Mouse (Mus musculus): ENCODE data around the gene Ficd. TPM values are rescaled to one million over a fixed set of nuclear protein-coding genes. Genes with fewer than 3 reads are reported as not detected.
"Not testable (repeated sequence)": the region's sequence is repeated elsewhere in the genome, so short reads cannot be mapped to it uniquely, and the experiment has no call there.

Ficd gene
- polyA plus RNA-seq, 1 experiment = 3.0 TPM

DNA sequence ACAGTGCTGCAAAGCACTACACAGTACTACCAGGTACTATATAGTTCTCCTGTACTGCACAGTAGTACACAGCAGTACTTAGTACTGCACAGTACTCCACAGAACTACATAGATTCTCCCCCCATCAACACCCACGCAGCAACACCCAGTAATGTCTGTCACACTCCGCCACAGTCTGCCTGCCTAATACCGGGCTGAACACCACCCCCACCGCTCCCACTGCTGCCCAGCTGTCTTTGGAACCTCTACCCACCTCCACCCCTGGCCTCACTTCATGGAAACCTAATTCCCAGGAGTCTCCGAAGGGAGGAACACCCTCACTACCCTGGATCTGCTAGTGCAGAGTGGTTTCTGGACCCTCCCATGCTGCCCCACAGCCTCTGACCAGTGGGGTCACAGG lies 45.2 kb downstream of the Ficd start:
- 89% methylated on average over 5 of the region's 5 CpGs for WGBS
- Histone ChIP-seq H3K27ac (ENCODE audit: control insufficient read depth, insufficient read depth, low read depth, low read length, poor library complexity) (no peak overlapping the region), H3K4me3 (replicated peaks; ENCODE audit: control insufficient read depth, low read depth, low read length) (no peak overlapping the region), H3K4me1 (ENCODE audit: control insufficient read depth, insufficient read depth, low read length) (peaks cover 5% of the 10 kb centered on the region)
- TF ChIP-seq POLR2A (IDR thresholded peaks at IDR 0.05; ENCODE audit: borderline replicate concordance, control insufficient read depth, low read depth, low read length) = no peak

DNA sequence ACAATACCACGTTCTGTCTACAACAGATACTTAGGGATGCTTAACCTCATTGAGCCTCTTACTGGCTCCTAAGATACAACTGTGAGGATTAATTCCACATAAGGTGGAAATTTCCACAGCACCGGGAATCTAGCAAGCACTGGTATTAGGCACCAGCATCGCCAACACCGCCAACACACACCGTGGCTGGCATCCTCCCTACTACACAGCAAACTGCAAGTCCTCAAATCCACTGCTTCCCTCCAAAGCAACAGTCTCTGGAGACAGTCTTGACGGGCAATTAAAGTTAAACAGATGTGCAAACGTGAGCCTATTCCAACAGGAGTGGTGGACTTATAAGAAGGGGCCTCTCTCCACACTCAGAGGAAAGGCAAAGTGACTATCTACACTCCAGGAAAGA lies 45.7 kb downstream of the Ficd start:
- no peak overlapping the region for H3K27ac ChIP-seq (ENCODE audit: control insufficient read depth, insufficient read depth, low read depth, low read length, poor library complexity)
- H3K4me1 ChIP-seq (ENCODE audit: control insufficient read depth, insufficient read depth, low read length) = peaks cover 2% of the 10 kb centered on the region
- H3K4me3 ChIP-seq (replicated peaks; ENCODE audit: control insufficient read depth, low read depth, low read length) = no peak overlapping the region
- 83% methylated on average over 7 of the region's 7 CpGs for WGBS
- no peak for TF ChIP-seq POLR2A (IDR thresholded peaks at IDR 0.05; ENCODE audit: borderline replicate concordance, control insufficient read depth, low read depth, low read length)
- no peak for TF ChIP-seq CTCF (IDR thresholded peaks at IDR 0.05; ENCODE audit: control insufficient read depth, insufficient read depth, low read length)

DNA sequence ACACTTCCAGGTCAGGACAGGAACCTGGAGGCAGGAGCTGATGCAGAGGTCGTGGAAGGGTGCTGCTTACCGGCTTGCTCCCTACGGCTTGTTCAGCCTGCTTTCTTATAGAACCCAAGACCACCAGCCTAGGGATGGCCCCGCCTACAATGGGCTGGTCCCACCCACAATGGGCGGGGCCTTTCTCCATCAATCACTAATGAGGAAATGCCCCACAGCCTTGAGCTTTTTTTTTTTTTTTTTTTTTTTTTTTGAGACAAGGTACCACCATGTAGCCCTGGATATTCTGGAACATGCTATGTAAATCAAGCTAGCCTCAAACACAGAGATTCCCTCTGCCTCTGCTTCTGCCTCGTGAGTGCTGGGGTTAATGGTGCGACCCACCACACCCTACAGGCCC lies 46.3 kb downstream of the Ficd start:
- Histone ChIP-seq H3K27ac (ENCODE audit: control insufficient read depth, insufficient read depth, low read depth, low read length, poor library complexity) (no peak overlapping the region), H3K4me3 (replicated peaks; ENCODE audit: control insufficient read depth, low read depth, low read length) (no peak overlapping the region), H3K4me1 (ENCODE audit: control insufficient read depth, insufficient read depth, low read length) (peaks cover 2% of the 10 kb centered on the region)
- no peak for TF ChIP-seq POLR2A (IDR thresholded peaks at IDR 0.05; ENCODE audit: borderline replicate concordance, control insufficient read depth, low read depth, low read length)
- no peak for TF ChIP-seq CTCF (IDR thresholded peaks at IDR 0.05; ENCODE audit: control insufficient read depth, insufficient read depth, low read length)
- 72% methylated on average over 7 of the region's 7 CpGs for WGBS

DNA sequence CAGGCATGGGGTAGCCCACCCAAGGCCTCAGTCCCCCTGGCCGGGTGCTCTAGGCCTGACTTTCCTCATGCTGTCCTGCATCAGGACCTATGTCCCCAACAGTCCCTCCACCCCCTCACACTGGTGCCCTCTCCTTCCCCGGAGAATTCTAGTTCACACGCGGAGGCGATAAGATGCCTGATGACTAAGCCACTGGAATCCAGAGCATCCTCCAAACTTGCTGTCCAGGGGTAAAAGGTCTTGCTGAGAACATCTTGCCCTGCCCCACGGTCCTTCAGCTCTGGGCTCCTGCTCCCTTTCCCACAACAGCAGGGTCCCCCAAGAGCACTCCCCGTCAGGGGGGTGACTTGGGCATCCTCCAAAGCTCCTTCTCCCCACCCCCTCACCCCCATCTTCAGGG lies 47.0 kb downstream of the Ficd start:
- Histone ChIP-seq H3K4me3 (replicated peaks; ENCODE audit: control insufficient read depth, low read depth, low read length) (no peak overlapping the region), H3K4me1 (ENCODE audit: control insufficient read depth, insufficient read depth, low read length) (no peaks in the 10 kb centered on the region), H3K27ac (ENCODE audit: control insufficient read depth, insufficient read depth, low read depth, low read length, poor library complexity) (no peak overlapping the region)
- TF ChIP-seq CTCF (IDR thresholded peaks at IDR 0.05; ENCODE audit: control insufficient read depth, insufficient read depth, low read length) (no peak), POLR2A (IDR thresholded peaks at IDR 0.05; ENCODE audit: borderline replicate concordance, control insufficient read depth, low read depth, low read length) (no peak)
- WGBS = 86% methylated on average over 7 of the region's 7 CpGs

DNA sequence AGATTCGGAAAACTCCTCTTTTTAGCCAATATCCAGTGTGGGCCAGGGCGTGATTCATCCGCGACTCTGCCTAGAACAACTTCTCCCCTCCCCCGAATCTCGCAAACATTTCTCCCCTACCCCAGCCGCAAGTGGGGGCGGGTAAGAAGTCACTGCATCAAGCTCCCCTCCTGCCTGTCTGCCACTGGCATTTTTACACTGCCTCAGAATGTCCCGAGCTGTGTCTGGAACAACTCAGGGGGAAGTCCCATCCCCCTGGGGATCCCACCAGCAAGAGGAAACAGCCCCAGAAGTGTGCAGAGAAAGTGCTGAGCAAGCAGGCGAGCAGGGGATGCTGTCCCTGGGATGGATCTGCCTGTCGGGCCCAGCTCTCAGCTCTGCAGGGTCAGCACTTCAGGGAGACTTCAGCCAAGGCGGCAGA lies 48.0 kb downstream of the Ficd start:
- no peak for TF ChIP-seq CTCF (IDR thresholded peaks at IDR 0.05; ENCODE audit: control insufficient read depth, insufficient read depth, low read length)
- no peak for TF ChIP-seq POLR2A (IDR thresholded peaks at IDR 0.05; ENCODE audit: borderline replicate concordance, control insufficient read depth, low read depth, low read length)
- H3K4me3 ChIP-seq (replicated peaks; ENCODE audit: control insufficient read depth, low read depth, low read length) = no peak overlapping the region
- no peaks in the 10 kb centered on the region for H3K4me1 ChIP-seq (ENCODE audit: control insufficient read depth, insufficient read depth, low read length)
- no peak overlapping the region; the same call in 1 of the 2 replicates for H3K27ac ChIP-seq (ENCODE audit: control insufficient read depth, insufficient read depth, low read depth, low read length, poor library complexity)
- 35% methylated on average over 12 of the region's 12 CpGs for WGBS

DNA sequence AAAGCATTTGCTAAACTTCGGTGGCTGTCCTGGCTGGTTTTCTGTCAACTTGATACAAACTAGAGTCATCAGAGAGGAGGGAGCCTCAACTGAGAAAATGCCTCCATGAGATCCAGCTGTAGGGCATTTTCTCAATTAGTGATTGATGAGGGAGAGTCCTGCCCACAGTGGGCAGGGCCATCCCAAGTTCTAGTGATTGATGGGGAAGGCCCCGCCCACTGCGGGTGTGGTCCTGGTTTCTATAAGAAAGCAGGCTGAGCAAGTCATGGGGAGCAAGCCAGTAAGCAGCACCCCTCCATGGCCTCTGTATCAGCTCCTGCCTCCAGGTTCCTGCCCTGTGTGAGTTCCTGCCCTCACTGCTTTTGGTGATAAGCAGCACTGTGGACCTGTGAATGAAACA lies 48.5 kb downstream of the Ficd start:
- WGBS = 58% methylated on average over 3 of the region's 3 CpGs
- not testable (repeated sequence) for H3K4me1 ChIP-seq (ENCODE audit: control insufficient read depth, insufficient read depth, low read length); H3K27ac ChIP-seq (ENCODE audit: control insufficient read depth, insufficient read depth, low read depth, low read length, poor library complexity); H3K4me3 ChIP-seq (replicated peaks; ENCODE audit: control insufficient read depth, low read depth, low read length)

DNA sequence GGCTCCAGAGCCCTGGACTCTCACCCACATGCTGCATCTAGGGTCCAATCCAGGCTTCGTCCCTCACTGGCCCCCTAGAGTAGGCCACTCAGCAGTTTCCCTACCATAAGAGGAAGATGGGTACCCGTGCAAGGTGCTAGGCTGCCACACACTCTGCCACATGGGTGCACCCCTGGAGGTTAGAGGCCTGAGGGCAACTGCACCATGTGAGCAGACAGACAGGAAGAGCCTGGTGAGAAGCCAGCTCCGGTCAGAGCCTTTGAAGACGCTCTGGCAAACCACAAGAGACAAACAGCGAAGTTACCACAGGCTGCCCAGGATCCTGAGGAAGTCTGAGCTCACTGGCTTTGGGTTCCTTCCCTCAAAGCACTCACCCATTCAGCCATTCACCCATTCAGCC lies 51.4 kb downstream of the Ficd start:
- TF ChIP-seq CTCF (IDR thresholded peaks at IDR 0.05; ENCODE audit: control insufficient read depth, insufficient read depth, low read length) (no peak), POLR2A (IDR thresholded peaks at IDR 0.05; ENCODE audit: borderline replicate concordance, control insufficient read depth, low read depth, low read length) (no peak)
- WGBS = 6% methylated on average over 5 of the region's 5 CpGs
- no peak overlapping the region for H3K27ac ChIP-seq (ENCODE audit: control insufficient read depth, insufficient read depth, low read depth, low read length, poor library complexity)
- H3K4me1 ChIP-seq (ENCODE audit: control insufficient read depth, insufficient read depth, low read length) = peaks cover 6% of the 10 kb centered on the region
- no peak overlapping the region for H3K4me3 ChIP-seq (replicated peaks; ENCODE audit: control insufficient read depth, low read depth, low read length)

DNA sequence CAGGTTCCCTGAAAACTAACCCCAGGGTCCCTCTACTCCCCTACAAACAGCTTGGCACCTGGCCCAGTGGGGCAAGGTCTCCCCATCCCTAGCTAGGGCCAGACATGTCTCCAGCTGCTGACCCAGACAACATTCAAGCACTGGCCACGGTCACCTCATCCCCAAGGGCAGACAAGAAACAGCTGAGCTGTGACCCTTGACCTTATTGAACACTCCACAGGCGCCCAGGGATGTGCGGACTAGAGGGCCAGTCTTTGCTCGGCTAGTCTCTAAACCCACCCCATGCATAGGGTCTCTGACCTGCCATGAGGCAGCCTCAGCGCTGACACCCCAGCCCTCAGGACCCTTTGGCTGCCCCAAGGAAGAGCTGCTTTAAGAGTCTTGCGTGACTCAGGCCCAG lies 53.0 kb downstream of the Ficd start:
- WGBS = 83% methylated on average over 6 of the region's 6 CpGs
- no peak for TF ChIP-seq CTCF (IDR thresholded peaks at IDR 0.05; ENCODE audit: control insufficient read depth, insufficient read depth, low read length)
- TF ChIP-seq POLR2A (IDR thresholded peaks at IDR 0.05; ENCODE audit: borderline replicate concordance, control insufficient read depth, low read depth, low read length) = no peak
- Histone ChIP-seq H3K4me1 (ENCODE audit: control insufficient read depth, insufficient read depth, low read length) (peaks cover 6% of the 10 kb centered on the region), H3K4me3 (replicated peaks; ENCODE audit: control insufficient read depth, low read depth, low read length) (no peak overlapping the region), H3K27ac (ENCODE audit: control insufficient read depth, insufficient read depth, low read depth, low read length, poor library complexity) (no peak overlapping the region)

DNA sequence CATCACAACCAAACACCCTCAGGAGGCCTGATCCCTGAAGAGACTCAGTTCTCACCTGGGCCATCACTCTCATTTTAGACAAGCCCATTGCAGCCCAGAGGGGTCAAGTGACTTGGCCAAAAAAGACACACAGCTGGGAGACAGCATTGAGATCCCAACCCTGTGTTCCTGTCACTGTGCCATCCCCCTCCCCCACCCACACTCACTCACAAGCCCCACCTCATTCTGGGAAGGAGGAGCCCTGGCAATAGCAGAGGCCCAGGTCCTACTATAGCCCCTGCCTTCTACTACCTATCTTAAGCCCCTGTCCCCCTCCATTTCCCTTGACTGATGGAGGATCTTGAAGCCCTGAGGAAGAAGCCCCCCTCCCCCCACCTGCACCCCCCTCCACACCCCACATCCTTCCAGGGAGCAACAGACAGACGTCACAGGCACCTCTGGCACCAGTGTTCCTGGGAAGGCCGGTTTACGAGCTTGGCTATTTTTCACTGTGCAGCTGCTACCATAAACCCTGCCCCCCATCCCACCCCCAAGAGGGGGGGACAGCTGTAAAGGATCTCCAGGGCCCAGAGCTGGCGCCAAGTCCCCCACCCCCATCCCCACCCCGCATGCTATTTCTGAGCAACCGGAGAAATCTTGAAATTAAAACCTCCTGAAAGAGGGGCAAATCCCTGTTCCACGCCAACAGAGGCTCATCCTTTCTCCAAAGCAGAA lies 53.6 kb downstream of the Ficd start:
- Histone ChIP-seq H3K4me1 (ENCODE audit: control insufficient read depth, insufficient read depth, low read length) (peaks cover 6% of the 10 kb centered on the region), H3K4me3 (replicated peaks; ENCODE audit: control insufficient read depth, low read depth, low read length) (no peak overlapping the region), H3K27ac (ENCODE audit: control insufficient read depth, insufficient read depth, low read depth, low read length, poor library complexity) (no peak overlapping the region)
- 73% methylated on average over 7 of the region's 7 CpGs for WGBS
- TF ChIP-seq POLR2A (IDR thresholded peaks at IDR 0.05; ENCODE audit: borderline replicate concordance, control insufficient read depth, low read depth, low read length) (no peak), CTCF (IDR thresholded peaks at IDR 0.05; ENCODE audit: control insufficient read depth, insufficient read depth, low read length) (no peak)

Other genes starting within 250 kb of the Ficd start
- gene Wscd2, start 245.5 kb upstream of the Ficd start, polyA plus RNA-seq (2011; ENCODE audit: insufficient read depth, insufficient read length, low replicate concordance, missing spikeins) = 0.30 TPM in 1 of 2 replicates, not detected in the other
- 1.2 and 2.6 TPM in 2 replicates for gene Cmklr1, start 85.4 kb upstream of the Ficd start, polyA plus RNA-seq (2011; ENCODE audit: insufficient read depth, insufficient read length, low replicate concordance, missing spikeins)
- not detected in 2 replicates for gene 1700069L16Rik, start 11.0 kb upstream of the Ficd start, polyA plus RNA-seq (2011; ENCODE audit: insufficient read depth, insufficient read length, low replicate concordance, missing spikeins)
- gene Sart3, start 36.7 kb downstream of the Ficd start, polyA plus RNA-seq (2011; ENCODE audit: insufficient read depth, insufficient read length, low replicate concordance, missing spikeins) = 42.7 and 57.4 TPM in 2 replicates
- gene Iscu, start 36.9 kb downstream of the Ficd start, polyA plus RNA-seq (2011; ENCODE audit: insufficient read depth, insufficient read length, low replicate concordance, missing spikeins) = 108 and 116 TPM in 2 replicates
- gene Tmem119, start 64.7 kb downstream of the Ficd start, polyA plus RNA-seq (2011; ENCODE audit: insufficient read depth, insufficient read length, low replicate concordance, missing spikeins) = 1.4 and 1.8 TPM in 2 replicates
- gene Selplg, start 96.8 kb downstream of the Ficd start, polyA plus RNA-seq (2011; ENCODE audit: insufficient read depth, insufficient read length, low replicate concordance, missing spikeins) = 48.2 and 146 TPM in 2 replicates
- 26.5 and 52.7 TPM in 2 replicates for gene Coro1c, start 173.0 kb downstream of the Ficd start, polyA plus RNA-seq (2011; ENCODE audit: insufficient read depth, insufficient read length, low replicate concordance, missing spikeins)